Mouse (Mus musculus) neural tube, embryonic 12.5 days (tissue): ENCODE data around the gene Slc26a9. TPM values are rescaled to one million over a fixed set of nuclear protein-coding genes. Genes with fewer than 3 reads are reported as not detected.

Experiments used
- ATAC-seq: fragments of 200-750 bp; cut with Nextera tagmentation; 2 replicates; pipeline ENCODE4 v1.8.0; 2017; ENCODE audit warnings: low read depth, mild to moderate bottlenecking, moderate TSS enrichment, moderate library complexity; ENCODE audit not compliant: low FRiP score
- H3K27ac ChIP-seq: fragments of 300-500 bp; sonication (generic); 2 replicates; pipeline ENCODE4 v1.5.1; 2016
- H3K27me3 ChIP-seq: fragments of 300-500 bp; sonication (generic); replicated peaks from 2 replicates; pipeline ENCODE4 v1.6.1; 2016; ENCODE audit warnings: mild to moderate bottlenecking
- H3K36me3 ChIP-seq: fragments of 300-500 bp; sonication (generic); 2 replicates; pipeline ENCODE4 v1.6.1; 2016; ENCODE audit warnings: mild to moderate bottlenecking
- H3K4me1 ChIP-seq: fragments of 300-500 bp; sonication (generic); 2 replicates; pipeline ENCODE4 v1.6.1; 2016
- H3K4me2 ChIP-seq: fragments of 300-500 bp; sonication (generic); replicated peaks from 2 replicates; pipeline ENCODE4 v1.6.1; 2016; ENCODE audit warnings: mild to moderate bottlenecking
- H3K4me3 ChIP-seq: fragments of 300-500 bp; sonication (generic); 2 replicates; pipeline ENCODE4 v1.5.1; 2016
- H3K9ac ChIP-seq: fragments of 300-500 bp; sonication (generic); 2 replicates; pipeline ENCODE4 v1.6.1; 2016; ENCODE audit warnings: mild to moderate bottlenecking
- H3K9me3 ChIP-seq: fragments of 300-500 bp; sonication (generic); 2 replicates; pipeline ENCODE4 v1.6.1; 2016; ENCODE audit warnings: mild to moderate bottlenecking
- WGBS: fragments of 180-500 bp; shearing (Covaris S2); methylation state at CpG from one replicate; pipeline ENCODE4 v1.1.7; 2016; 5-methylcytosine and 5-hydroxymethylcytosine counted together
- polyA plus RNA-seq: library from polyadenylated mRNA; unstranded; fragments of >200 nt; fragmentation: Nextera tagmentation; extraction: Ambion mirVana; gene quantifications from 2 replicates; pipeline ENCODE4 v1.2.1, GENCODE M21; 2016

The Slc26a9 gene
- polyA plus RNA-seq, 1 experiment from 2014 or later: not detected

DNA sequence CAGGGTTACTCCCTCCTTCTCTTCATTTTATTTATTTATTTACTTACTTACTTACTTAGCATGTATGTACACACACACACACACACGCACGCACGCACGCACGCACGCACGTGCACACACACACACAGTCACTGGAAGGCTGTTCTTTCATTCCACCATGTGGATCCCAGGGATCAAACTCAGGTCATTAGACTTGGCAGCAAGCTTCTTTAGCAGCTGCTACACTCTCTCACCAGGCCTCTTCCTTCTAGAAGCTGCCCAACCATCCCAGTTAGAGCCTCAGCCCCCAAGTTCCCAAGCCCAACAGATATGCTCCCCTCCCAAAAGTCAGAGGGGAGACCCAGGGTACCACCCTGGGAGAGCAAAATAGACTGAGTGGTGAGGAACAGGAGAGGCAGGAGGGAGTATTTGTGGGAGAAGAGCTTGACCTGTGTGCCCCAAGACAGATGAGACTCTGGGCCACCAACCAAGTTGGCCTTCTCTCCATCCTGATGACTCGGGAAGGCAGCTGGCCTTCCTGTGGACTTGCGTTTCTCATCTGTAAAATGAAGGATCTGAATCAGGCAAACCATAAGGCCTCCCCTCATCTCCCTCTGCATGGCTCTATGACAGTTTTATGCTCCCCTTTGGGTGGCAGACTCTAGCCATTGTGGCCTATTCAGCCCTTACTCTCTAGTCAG is 4.2 kb upstream of the Slc26a9 start:
- ATAC-seq: no peak
- no peaks in the 10 kb centered on the region for H3K9me3 ChIP-seq
- H3K36me3 ChIP-seq: no peaks in the 10 kb centered on the region
- no peaks in the 10 kb centered on the region for H3K27me3 ChIP-seq
- no peaks in the 10 kb centered on the region for H3K4me1 ChIP-seq
- no peak overlapping the region for H3K9ac ChIP-seq
- no peak overlapping the region for H3K4me3 ChIP-seq
- H3K27ac ChIP-seq: no peak overlapping the region
- WGBS: 95% methylated on average over 9 of the region's 9 CpGs
- no peak overlapping the region for H3K4me2 ChIP-seq

DNA sequence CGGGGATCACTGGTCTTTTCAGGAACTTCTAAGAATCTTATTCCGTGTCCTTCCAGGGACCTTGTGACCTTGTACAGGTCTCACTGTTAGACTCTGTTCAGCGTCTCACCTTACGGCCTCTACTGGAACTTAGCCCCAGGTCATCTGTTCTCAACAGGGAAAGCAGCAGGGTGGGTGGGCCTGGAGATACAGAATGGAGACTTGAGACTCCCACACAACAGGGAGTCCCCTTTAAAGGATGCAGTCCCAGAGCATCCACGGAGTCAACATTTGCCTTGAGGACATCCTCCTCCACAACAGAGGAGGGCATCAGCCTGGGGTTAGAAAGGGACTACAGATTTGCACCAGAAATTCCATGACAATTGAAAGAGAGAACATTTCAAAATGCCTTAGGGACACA is 1.6 kb downstream of the Slc26a9 start:
- Histone ChIP-seq H3K9ac (no peak overlapping the region), H3K9me3 (no peaks in the 10 kb centered on the region), H3K27ac (no peak overlapping the region), H3K4me3 (no peak overlapping the region), H3K4me2 (no peak overlapping the region), H3K36me3 (no peaks in the 10 kb centered on the region), H3K27me3 (no peaks in the 10 kb centered on the region), H3K4me1 (no peaks in the 10 kb centered on the region)
- ATAC-seq: no peak
- WGBS: 67% methylated on average over 5 of the region's 5 CpGs

DNA sequence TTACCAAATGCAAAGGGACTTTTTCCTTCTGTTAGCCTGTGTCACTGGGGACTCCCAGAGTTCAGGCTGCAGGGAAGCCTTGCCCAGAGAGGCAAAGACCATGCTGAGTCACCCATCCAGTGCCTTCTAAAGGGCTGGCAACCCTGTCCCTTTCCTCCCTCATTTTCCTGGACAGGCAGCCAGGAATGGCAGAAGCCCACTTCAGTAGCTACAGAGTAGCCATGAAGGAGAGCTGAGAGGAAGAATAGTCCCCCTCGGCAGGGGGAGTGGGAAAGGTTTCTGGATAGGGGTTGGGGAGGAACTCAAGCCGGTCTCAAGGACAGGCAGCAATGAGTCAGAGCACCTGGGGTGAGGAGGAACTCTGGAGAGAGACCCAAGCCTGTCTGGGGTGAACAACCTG is 3.9 kb downstream of the Slc26a9 start:
- Histone ChIP-seq H3K4me3 (no peak overlapping the region), H3K27me3 (no peaks in the 10 kb centered on the region), H3K9ac (no peak overlapping the region), H3K4me2 (no peak overlapping the region), H3K36me3 (no peaks in the 10 kb centered on the region), H3K4me1 (no peaks in the 10 kb centered on the region), H3K27ac (no peak overlapping the region), H3K9me3 (no peaks in the 10 kb centered on the region)
- no peak for ATAC-seq
- WGBS: 50% methylated on average over 2 of the region's 2 CpGs

DNA sequence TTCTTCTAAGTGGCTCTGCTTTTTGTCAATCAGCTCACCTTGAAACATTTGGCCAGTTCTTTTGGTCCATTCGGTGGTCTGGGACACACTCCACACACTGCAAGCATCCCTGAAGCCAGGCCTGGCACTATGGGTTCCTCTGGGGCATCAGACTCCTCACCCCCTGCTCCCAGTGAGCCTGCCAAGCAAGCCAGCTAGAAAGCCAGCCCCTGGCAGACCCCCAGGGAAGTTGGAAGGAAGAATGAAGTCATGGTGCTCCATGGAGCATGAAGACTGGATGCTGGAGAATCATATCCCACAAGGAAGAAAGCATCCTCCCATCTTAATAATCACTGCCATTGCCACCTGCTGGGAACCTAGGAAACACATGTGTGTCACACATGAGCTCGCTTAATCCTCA is 4.8 kb downstream of the Slc26a9 start:
- H3K4me1 ChIP-seq: no peaks in the 10 kb centered on the region
- no peaks in the 10 kb centered on the region for H3K9me3 ChIP-seq
- WGBS: 79% methylated on average over 2 of the region's 2 CpGs
- H3K9ac ChIP-seq: no peak overlapping the region
- H3K27me3 ChIP-seq: no peaks in the 10 kb centered on the region
- ATAC-seq: no peak
- H3K36me3 ChIP-seq: no peaks in the 10 kb centered on the region
- no peak overlapping the region for H3K27ac ChIP-seq
- no peak overlapping the region for H3K4me2 ChIP-seq
- no peak overlapping the region for H3K4me3 ChIP-seq

DNA sequence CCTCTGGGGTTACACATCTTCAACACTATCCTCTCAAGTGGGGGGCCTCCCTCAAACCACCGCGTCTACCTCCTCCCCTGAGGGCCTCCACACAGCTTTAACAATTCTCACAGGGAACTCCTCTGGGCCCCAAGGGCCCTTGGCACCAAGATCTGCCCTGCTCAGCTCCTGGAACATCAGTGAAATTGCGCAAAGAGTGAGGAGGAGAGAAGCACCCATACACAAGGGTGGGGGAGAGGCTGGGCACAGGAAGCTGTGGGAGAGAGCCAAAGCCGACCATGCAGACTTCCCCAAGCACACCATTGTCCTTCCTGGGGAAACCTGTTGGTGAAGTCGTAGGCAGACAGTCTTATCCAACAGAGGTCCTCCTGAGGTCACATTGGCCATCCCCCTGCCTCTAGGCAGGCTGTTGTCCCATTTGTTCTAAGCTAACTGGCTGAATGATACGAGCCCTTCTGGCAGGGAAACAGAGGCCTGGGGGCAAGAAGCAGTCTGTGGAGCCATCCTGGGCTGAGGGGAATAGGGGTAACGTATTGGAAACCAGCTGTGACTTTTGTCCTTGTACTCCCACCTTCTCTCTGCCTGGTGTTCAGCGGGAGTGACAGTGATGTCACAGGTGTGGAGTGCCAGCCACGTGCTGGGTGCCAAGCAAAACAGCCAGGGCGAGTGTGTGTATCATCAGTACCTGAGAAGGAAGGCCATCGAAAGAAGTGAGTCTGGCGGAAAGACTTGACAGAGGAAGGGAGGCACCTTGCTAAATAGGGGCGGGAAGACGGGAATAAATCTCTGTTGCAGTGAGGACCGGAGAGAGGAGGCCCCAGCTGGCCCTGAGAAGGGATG is 6.1 kb downstream of the Slc26a9 start:
- no peaks in the 10 kb centered on the region for H3K9me3 ChIP-seq
- no peaks in the 10 kb centered on the region for H3K4me1 ChIP-seq
- H3K9ac ChIP-seq: no peak overlapping the region
- H3K4me3 ChIP-seq: no peak overlapping the region
- no peaks in the 10 kb centered on the region for H3K27me3 ChIP-seq
- no peaks in the 10 kb centered on the region for H3K36me3 ChIP-seq
- H3K27ac ChIP-seq: no peak overlapping the region
- ATAC-seq: no peak
- no peak overlapping the region for H3K4me2 ChIP-seq
- 77% methylated on average over 15 of the region's 15 CpGs for WGBS

DNA sequence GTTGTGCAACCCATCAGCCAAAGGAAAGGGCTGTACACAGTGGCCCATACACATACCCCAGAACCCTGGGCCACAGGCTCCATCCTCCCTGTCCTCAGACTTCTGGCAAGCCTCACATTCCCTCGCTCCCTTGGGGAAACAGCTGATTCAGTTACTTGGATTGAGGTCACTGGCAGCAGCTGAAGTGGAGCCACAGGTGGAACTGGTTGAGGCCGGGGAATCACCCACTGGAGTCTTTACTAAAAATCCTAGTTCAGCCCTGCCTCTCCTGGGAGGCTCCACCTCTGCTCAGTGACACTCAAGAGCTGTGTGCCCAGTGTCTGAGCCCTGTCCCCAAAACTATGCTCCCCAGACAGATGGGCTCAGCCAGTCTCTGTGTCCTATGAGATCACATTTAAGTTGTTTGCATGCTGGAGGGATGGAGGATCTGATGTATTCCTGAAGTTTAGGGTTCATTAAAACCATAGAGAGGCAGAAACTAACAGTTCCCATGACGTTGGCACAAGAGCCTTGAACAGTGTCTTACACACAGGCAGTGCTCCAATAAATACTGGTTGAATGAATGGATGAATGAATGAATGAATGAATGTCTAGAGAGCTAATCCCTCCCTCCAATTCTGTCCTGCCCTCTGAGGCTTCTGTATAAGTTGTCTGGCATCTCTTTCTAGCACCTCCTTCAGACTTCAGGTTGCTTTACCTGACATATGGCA is 7.5 kb downstream of the Slc26a9 start:
- ATAC-seq: no peak
- Histone ChIP-seq H3K27ac (no peak overlapping the region), H3K4me2 (no peak overlapping the region), H3K9ac (no peak overlapping the region), H3K36me3 (no peaks in the 10 kb centered on the region), H3K4me1 (no peaks in the 10 kb centered on the region), H3K4me3 (no peak overlapping the region), H3K9me3 (no peaks in the 10 kb centered on the region), H3K27me3 (no peaks in the 10 kb centered on the region)
- 83% methylated on average over 3 of the region's 3 CpGs for WGBS

DNA sequence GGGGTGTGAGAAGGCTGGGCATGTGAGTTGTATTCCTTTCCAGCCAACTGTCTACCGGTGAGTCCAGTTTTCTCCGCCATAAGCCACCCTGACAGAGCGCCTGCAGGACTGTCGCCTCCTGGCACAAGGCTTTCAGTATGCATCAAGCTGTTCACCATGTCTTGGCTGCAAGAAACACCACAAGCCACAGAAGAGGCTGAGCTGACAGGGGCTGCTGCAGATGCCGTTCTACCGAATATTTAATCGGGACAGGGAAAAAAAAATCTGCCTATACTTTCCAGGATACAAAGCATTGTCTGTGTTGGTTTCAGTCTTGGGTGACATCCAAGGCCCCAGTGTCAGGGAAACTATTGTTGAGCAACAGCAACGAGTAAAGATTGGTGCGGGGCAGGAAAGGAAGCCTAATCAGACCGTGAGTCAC is 8.1 kb downstream of the Slc26a9 start:
- no peaks in the 10 kb centered on the region for H3K27me3 ChIP-seq
- no peak overlapping the region for H3K9ac ChIP-seq
- H3K4me1 ChIP-seq: no peaks in the 10 kb centered on the region
- no peak overlapping the region for H3K27ac ChIP-seq
- H3K9me3 ChIP-seq: no peaks in the 10 kb centered on the region
- H3K4me3 ChIP-seq: no peak overlapping the region
- no peak overlapping the region for H3K4me2 ChIP-seq
- H3K36me3 ChIP-seq: no peaks in the 10 kb centered on the region
- 72% methylated on average over 10 of the region's 10 CpGs for WGBS
- ATAC-seq: no peak

DNA sequence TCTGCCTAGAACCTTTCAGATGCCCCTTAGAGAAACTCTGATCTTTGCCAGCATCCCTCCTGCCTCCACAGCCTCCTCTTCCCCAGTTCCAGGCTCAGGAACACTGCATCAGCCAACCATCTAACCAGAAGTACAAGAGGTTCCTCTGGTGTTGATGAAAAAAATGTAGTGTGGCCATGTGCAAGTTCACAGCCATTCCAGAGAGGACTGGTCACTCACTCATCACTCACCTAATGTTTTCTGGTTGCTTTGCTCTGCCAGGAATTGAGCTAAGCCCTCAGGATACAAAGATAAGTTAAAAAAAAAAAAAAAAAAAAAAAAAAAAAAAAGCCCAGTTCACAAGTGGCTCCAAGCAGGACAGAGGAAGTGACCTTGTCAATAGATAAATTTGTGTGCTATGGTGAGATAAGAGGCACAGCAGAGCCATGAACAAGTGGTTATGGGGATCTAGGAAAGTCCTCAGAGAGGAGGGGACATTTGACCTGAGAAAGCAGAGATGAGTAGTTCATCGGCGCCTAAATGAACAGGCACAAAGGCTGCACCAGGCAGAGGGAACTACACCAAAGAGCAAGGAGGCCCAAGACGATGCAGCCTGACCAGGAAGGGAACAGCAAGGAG is 10.5 kb downstream of the Slc26a9 start:
- Histone ChIP-seq H3K36me3 (no peaks in the 10 kb centered on the region), H3K27me3 (no peaks in the 10 kb centered on the region), H3K9me3 (no peaks in the 10 kb centered on the region), H3K4me1 (0 out of 2 replicates have a peak, but pooled peaks cover 5% of the 10 kb centered on the region), H3K27ac (no peak overlapping the region), H3K4me3 (no peak overlapping the region), H3K9ac (no peak overlapping the region), H3K4me2 (no peak overlapping the region)
- ATAC-seq: no peak
- 86% methylated on average over 3 of the region's 3 CpGs for WGBS

DNA sequence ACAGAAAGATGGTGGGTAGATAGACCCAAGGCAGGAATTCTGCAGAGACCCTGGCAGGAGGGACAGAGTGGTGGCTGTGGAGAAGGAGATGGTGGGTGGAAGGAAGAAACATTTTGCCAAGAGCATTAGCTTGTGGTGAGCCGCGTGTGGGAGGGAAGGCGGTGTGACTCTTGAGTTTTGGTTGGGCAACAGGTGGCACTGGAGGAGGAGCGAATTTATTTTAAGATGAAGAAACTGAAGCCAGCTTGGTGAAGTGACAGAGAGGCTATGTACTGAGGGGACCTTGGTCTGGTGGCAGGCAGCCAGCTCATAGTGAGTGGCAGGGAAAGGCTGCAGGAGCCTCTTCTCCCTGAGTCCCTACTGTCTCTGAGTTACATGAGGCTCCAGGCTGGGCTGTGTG is 11.1 kb downstream of the Slc26a9 start:
- Histone ChIP-seq H3K4me1 (0 out of 2 replicates have a peak, but pooled peaks cover 5% of the 10 kb centered on the region), H3K27me3 (no peaks in the 10 kb centered on the region), H3K9me3 (no peaks in the 10 kb centered on the region), H3K4me3 (no peak overlapping the region), H3K36me3 (no peaks in the 10 kb centered on the region), H3K27ac (no peak overlapping the region), H3K4me2 (no peak overlapping the region), H3K9ac (no peak overlapping the region)
- WGBS: 94% methylated on average over 4 of the region's 4 CpGs
- ATAC-seq: no peak

DNA sequence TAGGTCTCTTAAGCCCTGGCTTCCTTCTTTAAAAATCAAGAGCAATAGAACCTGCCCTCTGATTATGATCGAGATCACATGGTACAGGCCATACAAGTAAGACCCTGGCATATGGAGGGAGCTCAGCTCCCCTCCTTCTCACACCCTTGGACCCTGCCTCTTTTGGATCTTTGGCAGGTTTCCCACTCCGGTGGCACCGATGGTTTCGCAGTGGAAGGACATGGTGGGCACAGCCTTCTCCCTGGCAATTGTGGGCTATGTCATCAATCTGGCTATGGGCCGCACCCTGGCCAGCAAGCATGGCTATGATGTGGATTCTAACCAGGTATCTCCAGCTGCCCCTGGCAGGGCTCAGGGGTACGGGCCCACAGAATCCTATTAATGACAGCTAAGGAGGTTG is 13.4 kb downstream of the Slc26a9 start:
- H3K27ac ChIP-seq: no peak overlapping the region
- no peak overlapping the region for H3K9ac ChIP-seq
- no peaks in the 10 kb centered on the region for H3K9me3 ChIP-seq
- no peak for ATAC-seq
- WGBS: 91% methylated on average over 6 of the region's 6 CpGs
- H3K36me3 ChIP-seq: no peaks in the 10 kb centered on the region
- no peak overlapping the region for H3K4me2 ChIP-seq
- 0 out of 2 replicates have a peak, but pooled peaks cover 5% of the 10 kb centered on the region for H3K4me1 ChIP-seq
- no peak overlapping the region for H3K4me3 ChIP-seq
- H3K27me3 ChIP-seq: no peaks in the 10 kb centered on the region

DNA sequence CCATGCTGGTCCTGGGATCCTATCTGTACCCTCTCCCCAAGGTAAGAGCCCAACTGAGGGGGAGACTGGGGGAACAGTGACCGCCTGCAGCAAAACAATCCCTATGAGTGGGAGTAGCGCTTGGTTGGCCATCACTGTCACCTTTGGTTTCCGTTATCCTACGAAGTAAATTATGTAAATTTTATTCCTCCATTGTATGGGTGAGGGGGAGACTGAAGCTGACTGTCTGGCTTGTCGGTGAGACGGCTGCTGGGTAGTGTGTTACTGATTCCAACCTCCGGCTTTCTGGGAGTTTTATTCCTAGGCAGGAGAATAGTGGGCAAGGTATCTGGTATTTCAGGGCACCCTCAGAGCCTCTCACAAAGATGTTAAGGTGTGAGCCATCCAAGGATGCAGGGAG is 15.0 kb downstream of the Slc26a9 start:
- Histone ChIP-seq H3K9ac (no peak overlapping the region), H3K27me3 (no peaks in the 10 kb centered on the region), H3K4me3 (no peak overlapping the region), H3K4me2 (no peak overlapping the region), H3K27ac (no peak overlapping the region), H3K36me3 (no peaks in the 10 kb centered on the region), H3K4me1 (0 out of 2 replicates have a peak, but pooled peaks cover 5% of the 10 kb centered on the region), H3K9me3 (no peaks in the 10 kb centered on the region)
- WGBS: 63% methylated on average over 7 of the region's 7 CpGs
- no peak for ATAC-seq
